Mouse (Mus musculus) cerebellum, postnatal 14 days (tissue): ENCODE measurements at regions not wholly inside any gene's neighbourhood (a gene's known extent, or its start where the extent isn't known, plus 50 kb on each side); places are given as distances from the start of the nearest gene placed in this dataset.

Experiments used
- DNase-seq, 2 experiments: peaks; one replicate each; pipeline ENCODE4 v3.0.0; 2021; ENCODE audit warnings: mixed read lengths in 2 of 2

DNA sequence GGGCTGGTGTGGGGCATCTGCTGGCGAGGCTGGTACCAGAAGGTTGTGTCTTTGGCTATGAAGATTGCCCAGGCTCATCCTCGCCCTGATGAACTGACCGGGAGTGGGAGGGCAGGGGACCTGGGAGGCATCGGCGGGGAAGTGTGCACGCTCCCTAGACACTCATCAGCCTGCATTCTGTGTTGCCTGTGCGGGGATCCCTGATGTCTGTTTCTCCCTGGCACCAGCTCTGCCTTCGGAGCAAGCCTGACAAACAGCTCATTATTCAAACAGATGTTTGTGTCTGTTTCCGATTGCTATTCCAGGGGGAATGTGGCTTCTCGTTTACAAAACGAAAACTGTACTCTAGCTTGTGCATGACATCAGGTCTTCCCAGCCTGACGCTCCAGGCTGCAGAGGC, 412.3 kb downstream of the Cdh26 start:
- DNase-seq = no peak

DNA sequence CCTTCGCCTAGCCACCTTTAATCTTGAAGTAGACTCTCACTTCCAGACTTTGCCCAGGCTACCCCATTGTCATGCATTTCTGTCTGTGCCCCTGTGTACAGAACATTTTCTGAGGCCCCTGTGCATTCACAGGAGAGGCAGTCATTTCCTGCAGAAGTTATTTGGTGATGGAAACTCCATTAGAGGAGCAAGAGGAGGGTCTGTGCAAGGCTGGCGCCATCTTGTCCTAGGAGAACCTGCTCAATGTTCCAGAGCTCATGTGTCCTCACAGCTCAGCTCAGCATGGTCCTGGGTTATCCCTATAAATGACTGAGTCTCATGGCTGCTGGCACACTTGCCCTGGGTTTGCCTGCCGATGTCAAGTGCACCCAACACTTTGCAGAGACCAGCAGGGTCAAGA, 413.1 kb downstream of the Cdh26 start:
- no peak for DNase-seq

DNA sequence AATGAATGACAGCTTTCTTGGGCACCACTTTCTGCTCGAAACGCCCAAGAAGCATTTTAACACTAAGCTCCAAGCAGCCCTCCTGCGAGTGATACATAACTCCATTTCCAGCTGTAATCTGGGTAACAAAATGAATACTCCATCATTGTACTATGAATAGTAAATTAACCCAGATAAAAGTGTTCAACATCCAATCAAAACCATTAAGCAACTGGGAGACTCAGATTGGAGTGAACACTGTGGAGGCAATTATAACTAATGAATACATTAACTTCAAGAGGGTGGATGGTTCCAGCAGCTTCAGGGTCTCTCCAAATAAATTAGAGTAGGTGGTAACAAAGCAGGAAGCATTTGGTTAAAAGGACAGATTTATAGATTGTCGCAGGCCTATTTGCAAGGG, 414.2 kb downstream of the Cdh26 start:
- DNase-seq = no peak

DNA sequence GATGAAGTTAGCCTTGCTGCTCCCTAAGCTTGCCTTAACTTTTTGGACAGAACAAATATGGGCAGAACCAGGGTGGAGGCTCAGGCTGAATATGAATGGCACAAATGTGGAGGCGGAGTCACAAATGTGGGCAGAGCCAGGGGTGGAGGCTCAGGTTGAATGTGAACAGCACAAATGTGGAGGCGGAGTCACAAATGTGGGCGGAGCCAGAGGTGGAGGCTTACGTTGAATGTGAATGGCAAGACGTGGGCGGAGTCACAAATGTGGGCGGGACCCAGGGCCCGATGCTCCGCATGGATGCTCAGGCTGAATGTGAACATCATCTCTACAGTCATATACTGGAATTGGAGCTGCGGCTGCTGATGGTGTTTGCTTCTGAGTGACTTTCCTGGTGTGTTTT, 420.0 kb downstream of the Cdh26 start:
- peak in 1 of 2 experiments; percentile 16 for DNase-seq

DNA sequence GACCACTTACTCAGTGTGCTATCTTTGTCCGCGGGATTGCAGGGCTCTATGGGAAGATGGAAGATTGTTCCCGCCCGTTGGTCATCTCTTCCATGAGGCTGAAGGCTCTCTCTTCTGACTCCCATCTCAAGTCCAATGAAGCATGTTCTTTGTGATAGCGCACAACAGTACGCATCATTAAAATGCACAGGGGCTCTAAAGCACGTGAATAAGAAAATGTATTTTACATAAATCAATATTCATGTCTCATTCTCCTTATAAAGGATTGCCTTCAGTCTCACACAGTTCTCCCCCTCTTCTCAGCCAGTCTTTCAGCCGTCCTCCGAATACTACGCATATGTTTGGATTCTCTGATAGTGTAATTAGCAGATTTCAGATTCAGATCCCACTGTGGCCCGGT, 420.4 kb downstream of the Cdh26 start:
- DNase-seq = no peak

DNA sequence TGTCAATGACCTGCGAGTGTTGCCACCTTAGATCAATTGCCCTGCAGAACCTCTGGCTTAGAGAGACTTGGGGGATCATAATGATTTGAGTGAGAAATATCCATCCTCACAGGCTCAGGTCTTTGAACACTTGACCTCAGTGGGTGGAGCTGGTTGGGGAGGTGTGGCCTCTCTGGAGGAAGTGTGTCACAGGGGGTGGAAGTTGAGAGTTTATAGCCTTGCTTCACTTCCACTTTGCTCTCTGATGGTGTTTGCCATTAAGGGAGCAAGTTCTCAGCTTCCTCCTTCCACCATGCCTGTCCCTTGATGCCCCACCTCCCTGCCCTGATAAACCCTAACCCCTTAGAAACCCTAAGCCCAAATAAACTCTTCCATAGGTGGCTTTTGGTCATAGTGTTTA, 423.7 kb downstream of the Cdh26 start:
- DNase-seq = no peak

DNA sequence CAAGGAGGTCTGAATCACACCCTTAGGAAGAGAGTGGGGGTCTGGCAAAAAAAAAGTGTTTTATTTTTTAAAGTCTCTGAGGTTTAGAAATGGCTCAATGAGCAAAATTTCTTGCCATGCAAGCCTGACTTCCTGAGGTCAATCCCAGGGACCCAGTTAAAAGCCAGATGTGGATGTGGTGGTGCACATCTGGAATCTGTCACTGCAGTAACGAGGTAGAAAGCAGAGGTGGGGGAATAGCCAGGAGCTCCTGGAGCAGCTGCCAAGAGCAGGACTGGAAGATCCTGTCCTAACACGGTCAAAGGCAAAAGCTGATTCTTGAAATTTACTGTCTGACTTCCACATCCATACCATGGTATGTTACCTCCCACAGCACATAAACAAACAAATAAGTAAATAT, 424.4 kb downstream of the Cdh26 start:
- no peak for DNase-seq

DNA sequence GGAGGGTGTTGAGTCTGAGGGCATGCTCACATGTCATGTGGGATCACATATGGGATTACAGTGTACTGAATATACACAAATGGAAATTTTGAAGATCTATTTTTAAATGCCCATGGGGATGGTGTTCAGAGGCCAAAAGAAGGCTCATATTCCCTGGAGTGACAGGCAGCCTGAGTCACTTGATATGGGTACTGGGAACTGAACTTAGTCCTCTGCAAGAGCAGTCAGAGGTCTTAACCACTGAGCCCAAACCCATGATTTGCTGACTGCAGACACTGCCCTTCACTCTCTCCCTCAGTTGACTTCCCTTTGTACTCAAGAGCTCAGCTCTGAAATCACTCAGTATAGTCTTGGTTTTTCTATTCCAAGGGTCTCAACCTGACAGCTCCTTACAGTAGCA, 432.3 kb downstream of the Cdh26 start:
- DNase-seq = no peak

DNA sequence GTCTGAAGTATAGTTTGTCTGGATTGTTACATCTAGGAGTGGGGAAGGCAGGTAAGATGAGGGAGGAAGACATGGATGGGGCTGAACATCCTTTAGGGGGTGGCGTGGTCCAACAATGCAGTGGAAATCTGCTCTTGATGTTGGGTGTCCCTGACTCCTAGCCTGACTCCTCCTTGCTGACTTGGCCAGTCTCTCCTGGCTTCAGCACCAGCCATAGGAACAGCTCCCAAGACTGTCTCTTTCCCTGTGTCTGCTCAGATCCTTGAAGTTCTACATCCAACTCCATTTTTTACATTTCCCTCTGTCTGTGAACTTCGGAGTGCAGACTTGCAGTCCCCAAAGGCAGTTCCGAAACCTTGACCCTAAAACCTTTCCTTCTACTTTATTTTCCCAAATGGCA, 436.8 kb downstream of the Cdh26 start:
- no peak for DNase-seq

DNA sequence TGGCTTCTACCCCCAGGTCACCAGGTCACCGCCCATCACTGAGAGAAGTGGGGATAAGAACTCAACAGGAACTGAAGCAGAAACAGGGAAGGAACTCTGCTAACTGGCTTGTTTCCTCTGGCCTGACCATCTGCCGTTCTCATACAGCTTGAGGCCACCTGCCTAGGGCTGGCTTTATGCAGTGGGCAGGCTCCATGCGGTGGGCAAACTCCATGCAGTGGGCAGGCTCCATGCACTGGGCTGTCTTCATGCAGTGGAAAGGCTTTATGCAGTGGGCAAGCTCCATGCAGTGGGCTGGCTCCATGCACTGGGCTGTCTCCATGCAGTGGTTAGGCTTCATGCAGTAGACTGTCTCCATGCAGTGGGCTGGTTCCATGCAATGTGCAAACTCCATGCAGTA, 438.8 kb downstream of the Cdh26 start:
- DNase-seq = no peak

DNA sequence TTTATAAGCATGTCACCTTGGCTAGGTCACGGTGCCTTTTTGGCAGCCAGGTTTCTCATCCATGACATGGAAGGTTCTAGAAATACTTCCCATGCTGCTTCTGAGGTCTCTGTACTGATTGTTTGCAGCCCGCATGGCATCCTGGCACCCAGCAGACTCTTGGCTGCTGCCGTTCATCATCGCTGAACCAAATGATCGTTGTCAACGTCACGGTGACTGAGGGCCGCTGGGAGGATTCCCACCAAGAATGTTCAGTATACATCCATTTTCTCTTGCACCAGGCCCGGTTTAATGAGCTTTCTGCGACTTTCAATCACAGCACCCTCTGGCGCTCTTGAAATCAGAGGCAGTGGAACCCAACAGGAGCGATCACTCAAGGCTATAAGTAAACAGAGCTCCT, 448.1 kb downstream of the Cdh26 start:
- peak; percentile 38 for DNase-seq

DNA sequence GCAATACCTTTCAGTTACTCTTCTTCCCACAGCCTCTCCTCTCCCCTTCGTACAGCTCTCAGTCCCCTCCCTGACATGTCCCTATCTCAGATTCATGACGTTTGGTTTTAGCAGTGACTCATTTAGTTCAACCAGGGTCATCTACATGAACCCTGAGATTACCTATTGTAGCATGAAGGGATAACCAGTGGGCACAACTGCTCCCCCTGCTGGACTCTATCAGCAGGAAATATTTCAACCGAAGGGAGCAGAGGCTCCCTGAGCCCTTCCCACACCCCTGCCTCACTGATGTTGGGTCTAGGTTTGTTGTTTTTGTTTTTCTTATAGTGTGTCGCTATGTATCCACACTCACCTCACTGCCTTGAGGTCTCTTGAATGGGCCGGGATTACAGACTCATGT, 455.4 kb downstream of the Cdh26 start:
- peak; percentile 37 to 47 for DNase-seq

DNA sequence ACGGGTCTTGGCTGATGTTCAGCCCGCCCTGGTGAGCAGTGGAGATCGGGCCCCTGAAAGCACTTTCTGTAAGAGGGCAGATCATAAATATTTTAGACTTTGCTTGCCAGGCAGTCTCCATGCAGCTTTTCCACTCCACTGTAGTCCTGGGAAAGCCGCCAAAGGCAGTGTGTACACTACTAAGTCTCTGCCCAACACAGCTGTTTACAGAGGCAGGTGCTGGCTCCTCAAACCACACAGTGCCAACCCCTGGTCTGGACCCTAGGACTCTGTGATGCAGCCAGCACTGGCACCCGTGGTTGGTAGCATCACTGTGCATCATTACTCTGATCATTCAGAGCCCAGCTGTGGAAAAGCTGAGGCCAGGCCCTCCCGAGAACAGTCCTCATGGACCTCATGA, 458.4 kb downstream of the Cdh26 start:
- no peak for DNase-seq

DNA sequence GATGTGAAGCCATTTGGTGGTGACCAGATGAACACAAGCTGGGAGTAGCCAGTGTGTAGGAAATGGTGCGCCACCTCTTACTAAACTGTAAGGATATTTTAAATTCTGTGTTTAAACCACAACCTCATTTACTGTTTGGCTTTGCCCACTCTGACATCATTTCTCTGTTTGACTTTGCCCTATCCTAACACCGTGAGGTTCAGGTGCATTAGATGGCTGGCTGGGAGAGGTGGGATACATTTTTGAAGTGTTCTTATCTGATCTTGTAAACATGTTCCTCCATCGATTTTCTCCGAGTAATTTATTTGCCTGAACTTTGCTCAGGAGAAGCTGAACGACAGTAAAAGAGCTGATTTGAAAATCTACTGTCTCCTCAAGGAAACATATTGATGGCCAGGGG, 472.1 kb downstream of the Cdh26 start:
- no peak for DNase-seq

DNA sequence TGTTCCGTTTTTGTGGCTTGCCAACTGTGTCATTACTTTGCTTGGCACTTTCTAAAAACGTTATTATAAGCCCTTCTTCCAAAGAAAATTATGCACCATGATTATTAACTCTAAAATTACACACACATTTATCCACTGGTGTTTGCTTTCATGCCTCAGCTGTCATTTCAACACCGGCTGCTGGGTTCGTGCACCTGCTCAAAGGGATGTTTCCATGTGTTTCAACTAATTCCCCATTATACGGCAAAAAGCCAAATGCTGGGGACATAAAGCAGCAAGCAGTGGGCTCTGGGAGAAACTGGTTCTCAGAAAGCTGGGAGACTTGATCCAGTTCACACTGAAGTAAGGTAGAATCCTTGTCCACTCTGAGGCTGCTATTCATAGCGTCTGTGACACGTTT, 479.0 kb downstream of the Cdh26 start:
- DNase-seq = no peak

DNA sequence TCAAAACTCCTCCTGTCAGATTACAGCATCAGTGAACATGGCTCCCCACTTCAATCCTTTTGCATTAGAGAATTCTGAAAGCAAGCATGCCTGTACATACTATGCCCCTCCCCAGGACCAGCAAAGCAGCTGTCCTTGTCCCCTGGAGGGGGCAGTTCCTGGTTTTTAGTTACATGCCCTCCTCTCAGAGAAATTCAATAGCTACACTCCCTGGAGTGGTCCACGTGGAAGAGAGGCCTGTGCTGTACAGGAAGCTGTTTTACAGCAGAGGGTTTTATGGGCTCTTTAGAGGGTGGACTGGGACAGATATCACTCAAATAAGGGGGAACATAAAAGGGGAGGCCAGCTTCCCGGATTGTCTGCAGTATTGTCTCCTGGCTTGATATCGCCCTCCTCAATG, 481.3 kb downstream of the Cdh26 start:
- DNase-seq = no peak

DNA sequence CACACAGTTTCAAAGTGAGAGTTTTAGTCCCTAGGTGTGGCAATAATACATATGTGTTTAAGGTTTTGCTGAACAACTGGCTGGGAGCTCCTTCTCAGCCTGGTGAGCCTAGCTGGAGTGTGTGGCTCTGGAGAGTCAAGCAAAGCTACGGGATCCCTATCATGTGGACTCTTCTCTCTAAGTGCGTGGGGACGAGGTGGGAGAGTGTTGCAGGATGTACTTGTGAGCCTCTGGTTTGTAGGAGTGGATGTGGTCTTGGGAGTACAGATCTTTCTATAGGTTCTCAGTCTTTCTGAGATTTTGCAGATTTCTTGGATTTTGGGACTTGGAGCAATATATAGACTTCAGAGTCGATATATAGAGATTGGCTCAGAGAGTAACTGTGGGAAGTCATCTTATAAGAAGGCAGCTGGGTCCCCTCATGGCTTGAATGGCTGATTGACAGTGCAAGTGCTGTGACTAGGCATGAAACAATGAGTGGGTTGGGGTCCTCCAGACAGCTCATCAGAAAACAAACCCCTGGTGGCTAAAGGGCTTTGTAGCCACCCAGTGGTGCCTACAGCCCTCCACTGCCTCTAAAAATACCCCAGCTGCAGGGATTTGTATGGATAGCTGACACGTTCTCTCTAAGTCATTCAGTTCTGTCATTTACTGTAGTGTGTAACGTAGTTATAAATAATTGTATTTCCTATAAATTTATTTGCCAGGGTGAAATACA, 486.1 kb downstream of the Cdh26 start:
- DNase-seq = no peak

DNA sequence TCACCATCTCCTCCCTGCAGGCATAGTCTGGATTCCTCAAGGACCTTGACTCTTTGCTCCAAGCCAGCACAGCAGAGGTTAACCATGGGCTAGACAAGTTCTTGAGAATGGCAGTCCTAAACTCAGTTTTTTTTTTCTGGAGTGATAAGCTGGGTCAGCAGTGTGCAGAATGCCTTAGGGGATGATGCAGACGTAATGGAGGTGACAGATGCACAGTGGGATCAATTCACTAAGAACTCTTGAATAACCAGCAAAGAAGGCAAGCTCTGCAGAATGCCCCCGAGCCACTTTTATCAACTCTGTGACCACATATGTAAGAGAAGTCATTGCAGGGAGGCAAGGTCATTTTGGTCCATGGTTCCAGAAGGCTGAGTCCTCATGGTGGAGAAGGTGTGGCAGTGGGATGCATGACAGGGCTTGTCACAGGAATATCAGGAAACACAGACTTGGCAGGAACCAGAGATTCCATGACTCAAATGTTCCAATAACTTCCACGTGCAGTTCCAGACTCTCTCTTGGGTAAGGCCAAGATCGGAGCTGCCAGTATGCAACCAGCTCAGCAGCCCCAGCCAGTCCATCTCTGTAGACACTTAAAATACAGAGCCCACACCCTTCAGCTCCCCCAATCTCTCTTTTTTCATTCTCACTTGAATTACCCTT, 494.3 kb downstream of the Cdh26 start:
- no peak for DNase-seq

DNA sequence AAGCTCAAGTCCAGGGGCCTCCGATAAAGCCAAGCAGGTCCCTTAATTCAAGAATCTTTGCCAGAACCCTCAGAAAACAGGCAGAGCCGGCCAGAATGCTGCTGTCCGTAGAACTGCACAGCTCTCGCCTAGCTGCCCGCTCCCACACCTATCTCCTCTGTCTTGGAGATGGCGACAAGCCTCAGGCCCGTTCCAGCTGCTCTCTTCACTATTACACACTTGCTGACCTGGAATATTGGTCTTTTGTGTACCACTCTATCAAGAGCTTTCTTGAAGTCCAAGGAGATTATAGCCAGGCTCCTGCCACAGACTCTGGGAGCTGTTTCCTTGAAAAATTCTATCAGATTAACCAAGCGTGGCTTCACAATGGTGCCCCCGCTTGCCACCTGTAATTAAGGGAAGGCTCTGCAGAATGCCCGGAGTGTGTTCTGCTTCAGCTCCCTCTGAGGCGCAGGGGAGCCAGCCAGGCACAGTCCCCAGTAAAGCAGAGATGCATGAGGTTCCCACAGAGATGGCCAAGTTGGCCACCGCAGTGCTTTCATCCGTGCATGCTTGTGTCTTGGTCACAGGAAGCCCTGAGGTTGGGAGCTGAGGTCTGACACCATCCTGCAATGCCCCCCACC, 496.8 kb downstream of the Cdh26 start:
- no peak for DNase-seq

DNA sequence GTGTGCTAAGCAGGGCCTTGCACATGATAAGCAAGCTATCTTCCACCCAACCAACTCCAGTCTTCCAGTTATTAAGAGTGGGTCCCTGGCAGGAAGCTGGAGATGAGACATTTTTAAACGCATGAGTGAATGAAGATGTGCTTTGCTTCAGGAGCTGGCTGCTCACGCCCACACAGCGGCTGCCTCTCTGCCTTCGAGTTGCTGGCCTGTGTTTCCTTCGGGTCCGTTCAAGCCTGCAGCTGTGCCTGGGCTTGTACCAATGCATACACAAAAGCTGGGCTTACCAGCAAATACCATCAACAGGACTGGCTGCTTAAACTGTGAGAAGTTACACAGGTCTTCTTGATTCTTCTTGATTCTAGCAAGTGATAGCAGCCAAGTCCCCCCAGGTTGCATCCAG, 498.7 kb downstream of the Cdh26 start:
- no peak for DNase-seq

DNA sequence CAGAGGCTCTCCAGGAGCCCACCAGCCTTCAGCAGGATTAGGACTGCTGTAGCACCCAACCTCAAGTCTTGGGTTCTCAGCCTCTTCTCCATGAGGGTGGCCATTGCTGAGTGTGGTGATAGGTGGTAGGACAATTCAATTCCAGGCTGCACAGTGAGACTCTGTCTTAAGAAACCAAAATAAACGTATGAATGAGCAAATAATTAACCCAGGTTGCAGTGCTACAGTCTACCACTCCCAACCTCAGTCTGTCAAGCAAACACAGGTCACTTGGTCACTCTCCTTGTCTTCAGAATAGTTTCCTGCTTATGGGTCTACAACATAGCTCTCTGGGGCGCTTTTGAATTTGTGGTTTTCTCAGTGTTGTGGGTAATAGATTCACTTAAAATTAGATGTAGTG, 499.8 kb downstream of the Cdh26 start:
- no peak for DNase-seq

DNA sequence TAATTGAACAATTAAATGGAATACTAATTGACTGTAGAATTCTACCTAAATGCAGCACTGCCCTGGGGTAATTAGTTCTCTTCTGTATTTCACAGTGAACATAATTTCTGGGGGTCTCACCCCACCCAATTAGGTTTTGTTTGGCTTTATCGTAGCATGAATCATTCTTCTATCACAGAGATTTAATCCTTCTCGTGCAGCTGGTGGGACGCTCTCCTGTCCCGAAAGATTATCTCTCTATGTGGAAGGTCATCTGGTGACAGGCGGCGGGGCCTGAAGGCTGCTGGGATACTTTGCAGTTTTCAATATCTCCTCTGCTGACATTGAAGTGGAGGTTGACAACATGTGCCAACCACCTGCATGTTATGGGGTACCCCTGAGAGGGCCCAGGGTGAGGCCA, 493.8 kb upstream of the Cdh4 start:
- no peak for DNase-seq

DNA sequence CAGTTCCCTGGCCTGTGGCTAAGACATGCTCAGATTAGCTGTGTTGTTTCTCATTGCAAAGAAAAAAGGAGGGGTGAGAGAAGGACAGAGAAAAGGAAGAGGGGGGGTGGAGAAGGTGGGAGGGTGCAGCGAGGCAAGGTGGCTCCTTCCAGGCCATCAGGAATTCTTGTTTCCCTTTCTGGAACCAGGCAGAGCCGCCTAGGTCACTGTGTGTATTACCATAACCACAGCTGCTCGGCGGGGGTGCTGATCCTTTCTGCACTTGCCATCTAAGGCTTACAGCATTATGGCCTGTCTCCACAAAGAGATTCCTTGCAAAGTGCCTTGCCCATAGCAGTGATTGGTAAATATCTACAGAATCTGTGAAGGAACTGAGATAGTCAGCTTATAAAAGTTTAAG, 493.1 kb upstream of the Cdh4 start:
- no peak for DNase-seq

DNA sequence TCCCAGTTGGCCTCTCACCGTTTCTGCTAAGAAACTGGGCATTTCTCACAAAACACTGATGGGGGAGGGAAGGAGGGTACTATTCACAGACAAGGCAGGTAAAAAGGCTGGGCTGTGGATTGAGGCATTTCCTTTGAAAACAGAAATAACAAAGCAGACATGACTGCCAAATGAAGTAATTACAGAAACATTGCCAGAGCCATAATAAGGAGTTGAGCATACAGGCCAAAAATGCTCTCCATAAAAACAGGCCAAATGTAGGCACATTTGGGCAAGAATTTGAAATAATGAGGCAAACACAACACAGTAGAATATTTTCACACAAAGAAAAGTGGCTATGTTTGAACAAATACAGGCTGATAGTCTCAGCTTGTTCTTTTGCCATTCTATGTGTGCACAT, 491.9 kb upstream of the Cdh4 start:
- no peak for DNase-seq
